Mouse (Mus musculus): Measurements from ENCODE around the gene Adcy7.

The Adcy7 gene

GRCm38 (mm10) chr8:88272231-88273050 lies at the start of gene Adcy7:
Adcy7 (plus strand) TSS chr8:88272403.
- peak; percentile 53 for DNase-seq

GRCm38 (mm10) chr8:88225358-88225757 lies 46.8 kb upstream of the Adcy7 start:
- no peak for DNase-seq

- DNase-seq, result peak; percentile 24
These were observed 44.4 kb upstream of the Adcy7 start for GRCm38 (mm10) chr8:88227851-88228250.

GRCm38 (mm10) chr8:88228286-88228685 lies 43.9 kb upstream of the Adcy7 start:
- DNase-seq, result no peak

- no peak for DNase-seq
These were observed 43.4 kb upstream of the Adcy7 start for GRCm38 (mm10) chr8:88228800-88229199.

GRCm38 (mm10) chr8:88236666-88237065 lies 35.5 kb upstream of the Adcy7 start:
- no peak for DNase-seq

- DNase-seq, result no peak
These were observed 34.6 kb upstream of the Adcy7 start for GRCm38 (mm10) chr8:88237606-88238005.

GRCm38 (mm10) chr8:88239277-88239676 lies 32.9 kb upstream of the Adcy7 start:
- no peak for DNase-seq

GRCm38 (mm10) chr8:88241871-88242270 lies 30.3 kb upstream of the Adcy7 start:
- DNase-seq, result no peak

GRCm38 (mm10) chr8:88244298-88244697 lies 27.9 kb upstream of the Adcy7 start:
- peak; percentile 57 for DNase-seq

GRCm38 (mm10) chr8:88252791-88253190 lies 19.4 kb upstream of the Adcy7 start:
- no peak for DNase-seq

- no peak for DNase-seq
These were observed 17.2 kb upstream of the Adcy7 start for GRCm38 (mm10) chr8:88254957-88255356.

GRCm38 (mm10) chr8:88258024-88258423 lies 14.2 kb upstream of the Adcy7 start:
- no peak for DNase-seq

- no peak for DNase-seq
These were observed 13.7 kb upstream of the Adcy7 start for GRCm38 (mm10) chr8:88258544-88258943.

- DNase-seq, result no peak
These were observed 11.7 kb upstream of the Adcy7 start for GRCm38 (mm10) chr8:88260466-88260980.

- no peak for DNase-seq
These were observed 9.2 kb upstream of the Adcy7 start for GRCm38 (mm10) chr8:88262831-88263635.

GRCm38 (mm10) chr8:88265511-88265910 lies 6.7 kb upstream of the Adcy7 start:
- no peak for DNase-seq

GRCm38 (mm10) chr8:88266170-88266800 lies 5.9 kb upstream of the Adcy7 start:
- peak; percentile 62 for DNase-seq

GRCm38 (mm10) chr8:88266801-88267403 lies 5.3 kb upstream of the Adcy7 start:
- no peak for DNase-seq

GRCm38 (mm10) chr8:88269107-88269875 lies 2.9 kb upstream of the Adcy7 start:
- no peak for DNase-seq

GRCm38 (mm10) chr8:88270086-88270485 lies 2.1 kb upstream of the Adcy7 start:
- no peak for DNase-seq

- DNase-seq, result no peak
These were observed 838 bp downstream of the Adcy7 start for GRCm38 (mm10) chr8:88273051-88273430.
